Mouse (Mus musculus) midbrain, embryonic 12.5 days (tissue): ENCODE measurements around the gene Sf1. TPM values are rescaled to one million over a fixed set of nuclear protein-coding genes. Genes with fewer than 3 reads are reported as not detected.
A peak's percentile ranks its signal among the peaks of the same experiment; 100 is the strongest.

Source experiments
- ATAC-seq: fragments of 200-750 bp; cut with Nextera tagmentation; 2 replicates; pipeline ENCODE4 v1.8.0; 2017; ENCODE audit warnings: low read depth, moderate TSS enrichment, moderate library complexity; ENCODE audit not compliant: low FRiP score
- H3K27ac ChIP-seq: fragments of 300-500 bp; sonication (generic); replicated peaks from 2 replicates; pipeline ENCODE4 v1.5.1; 2016; ENCODE audit warnings: mild to moderate bottlenecking
- H3K27me3 ChIP-seq: fragments of 300-500 bp; sonication (generic); 2 replicates; pipeline ENCODE4 v1.6.1; 2016; ENCODE audit warnings: mild to moderate bottlenecking
- H3K36me3 ChIP-seq: fragments of 300-500 bp; sonication (generic); 2 replicates; pipeline ENCODE4 v1.6.1; 2016
- H3K4me1 ChIP-seq: fragments of 300-500 bp; sonication (generic); 2 replicates; pipeline ENCODE4 v1.6.1; 2016
- H3K4me2 ChIP-seq: fragments of 300-500 bp; sonication (generic); replicated peaks from 2 replicates; pipeline ENCODE4 v1.6.1; 2016; ENCODE audit warnings: mild to moderate bottlenecking, moderate library complexity
- H3K4me3 ChIP-seq: fragments of 300-500 bp; sonication (generic); 2 replicates; pipeline ENCODE4 v1.5.1; 2016; ENCODE audit warnings: mild to moderate bottlenecking
- H3K9ac ChIP-seq: fragments of 300-500 bp; sonication (generic); replicated peaks from 2 replicates; pipeline ENCODE4 v1.6.1; 2016; ENCODE audit warnings: mild to moderate bottlenecking, moderate library complexity
- H3K9me3 ChIP-seq: fragments of 300-500 bp; sonication (generic); 2 replicates; pipeline ENCODE4 v1.6.1; 2016; ENCODE audit warnings: mild to moderate bottlenecking
- WGBS: fragments of 180-500 bp; shearing (Covaris S2); methylation state at CpG from one replicate; pipeline ENCODE4 v1.1.7; 2016; 5-methylcytosine and 5-hydroxymethylcytosine counted together
- polyA plus RNA-seq: library from polyadenylated mRNA; unstranded; fragments of >200 nt; fragmentation: Nextera tagmentation; extraction: Ambion mirVana; gene quantifications from 2 replicates; pipeline ENCODE4 v1.2.1, GENCODE M21; 2016

Gene Sf1
- polyA plus RNA-seq, 1 experiment from 2014 or later = 193 TPM

- ATAC-seq = no peak
- H3K27me3 ChIP-seq = no peaks in the 10 kb centered on the region; the same call in 1 of the 2 replicates
- no peak overlapping the region for H3K4me2 ChIP-seq
- 90% methylated on average over 19 of the region's 19 CpGs for WGBS
- no peaks in the 10 kb centered on the region for H3K9me3 ChIP-seq
- peaks cover 16% of the 10 kb centered on the region for H3K4me1 ChIP-seq
- no peak overlapping the region for H3K27ac ChIP-seq
- H3K36me3 ChIP-seq = peaks cover 70% of the 10 kb centered on the region
- no peak overlapping the region for H3K9ac ChIP-seq
- H3K4me3 ChIP-seq = no peak overlapping the region
These were observed 20.2 kb upstream of the Sf1 start for GRCm38 (mm10) chr19:6343066-6343925.

GRCm38 (mm10) chr19:6343996-6344395 lies 19.5 kb upstream of the Sf1 start:
- no peaks in the 10 kb centered on the region; the same call in 1 of the 2 replicates for H3K27me3 ChIP-seq
- no peaks in the 10 kb centered on the region for H3K9me3 ChIP-seq
- peaks cover 66% of the 10 kb centered on the region for H3K36me3 ChIP-seq
- 86% methylated on average over 5 of the region's 5 CpGs for WGBS
- no peak overlapping the region for H3K9ac ChIP-seq
- ATAC-seq = no peak
- no peak overlapping the region for H3K27ac ChIP-seq
- no peak overlapping the region for H3K4me2 ChIP-seq
- H3K4me3 ChIP-seq = no peak overlapping the region
- peaks cover 16% of the 10 kb centered on the region for H3K4me1 ChIP-seq

- peaks cover 5% of the 10 kb centered on the region for H3K4me1 ChIP-seq
- H3K4me2 ChIP-seq = no peak overlapping the region
- WGBS = 96% methylated on average over 5 of the region's 5 CpGs
- H3K27me3 ChIP-seq = no peaks in the 10 kb centered on the region
- no peak overlapping the region for H3K4me3 ChIP-seq
- H3K36me3 ChIP-seq = peaks cover 52% of the 10 kb centered on the region
- H3K9me3 ChIP-seq = no peaks in the 10 kb centered on the region
- H3K27ac ChIP-seq = no peak overlapping the region
- ATAC-seq = no peak
- H3K9ac ChIP-seq = no peak overlapping the region
These were observed 17.5 kb upstream of the Sf1 start for GRCm38 (mm10) chr19:6346023-6346422.

- 90% methylated on average over 10 of the region's 10 CpGs for WGBS
- no peak overlapping the region for H3K27ac ChIP-seq
- no peaks in the 10 kb centered on the region for H3K27me3 ChIP-seq
- H3K36me3 ChIP-seq = peaks cover 52% of the 10 kb centered on the region
- ATAC-seq = no peak
- no peak overlapping the region for H3K4me2 ChIP-seq
- no peak overlapping the region for H3K9ac ChIP-seq
- H3K4me3 ChIP-seq = no peak overlapping the region
- peaks cover under 1% of the 10 kb centered on the region for H3K4me1 ChIP-seq
- H3K9me3 ChIP-seq = no peaks in the 10 kb centered on the region
These were observed 16.8 kb upstream of the Sf1 start for GRCm38 (mm10) chr19:6346661-6347060.

GRCm38 (mm10) chr19:6347615-6348014 lies 15.9 kb upstream of the Sf1 start:
- no peak for ATAC-seq
- no peaks in the 10 kb centered on the region for H3K27me3 ChIP-seq
- H3K4me3 ChIP-seq = no peak overlapping the region
- H3K9me3 ChIP-seq = no peaks in the 10 kb centered on the region
- H3K27ac ChIP-seq = no peak overlapping the region
- WGBS = 95% methylated on average over 4 of the region's 4 CpGs
- peaks cover 47% of the 10 kb centered on the region for H3K36me3 ChIP-seq
- no peak overlapping the region for H3K9ac ChIP-seq
- no peak overlapping the region for H3K4me2 ChIP-seq
- no peaks in the 10 kb centered on the region; the same call in 1 of the 2 replicates for H3K4me1 ChIP-seq

- Histone ChIP-seq H3K4me2 (no peak overlapping the region), H3K4me3 (no peak overlapping the region), H3K4me1 (no peaks in the 10 kb centered on the region), H3K27me3 (no peaks in the 10 kb centered on the region), H3K27ac (peak overlapping the region; percentile 1; the same call in 1 of the 2 replicates), H3K36me3 (peaks cover 42% of the 10 kb centered on the region), H3K9me3 (no peaks in the 10 kb centered on the region), H3K9ac (no peak overlapping the region)
- WGBS = 74% methylated on average over 9 of the region's 9 CpGs
- ATAC-seq = no peak
These were observed 14.8 kb upstream of the Sf1 start for GRCm38 (mm10) chr19:6348717-6349116.

GRCm38 (mm10) chr19:6349215-6349983 lies 14.1 kb upstream of the Sf1 start:
- Histone ChIP-seq H3K36me3 (peaks cover 49% of the 10 kb centered on the region), H3K4me1 (no peaks in the 10 kb centered on the region), H3K27me3 (no peaks in the 10 kb centered on the region), H3K4me2 (no peak overlapping the region), H3K4me3 (no peak overlapping the region), H3K27ac (no peak overlapping the region; the same call in 1 of the 2 replicates), H3K9me3 (no peaks in the 10 kb centered on the region), H3K9ac (no peak overlapping the region)
- 52% methylated on average over 14 of the region's 14 CpGs for WGBS
- no peak for ATAC-seq

- no peaks in the 10 kb centered on the region for H3K9me3 ChIP-seq
- peaks cover 37% of the 10 kb centered on the region for H3K36me3 ChIP-seq
- H3K4me1 ChIP-seq = no peaks in the 10 kb centered on the region
- H3K4me2 ChIP-seq = no peak overlapping the region
- no peak for ATAC-seq
- no peak overlapping the region for H3K9ac ChIP-seq
- H3K27me3 ChIP-seq = no peaks in the 10 kb centered on the region
- WGBS = 72% methylated on average over 14 of the region's 14 CpGs
- H3K27ac ChIP-seq = no peak overlapping the region
- no peak overlapping the region for H3K4me3 ChIP-seq
These were observed 11.9 kb upstream of the Sf1 start for GRCm38 (mm10) chr19:6351431-6352106.

- no peak for ATAC-seq
- H3K27ac ChIP-seq = no peak overlapping the region
- H3K4me3 ChIP-seq = no peak overlapping the region
- no peak overlapping the region for H3K4me2 ChIP-seq
- 91% methylated on average over 2 of the region's 2 CpGs for WGBS
- H3K9me3 ChIP-seq = no peaks in the 10 kb centered on the region
- no peaks in the 10 kb centered on the region for H3K4me1 ChIP-seq
- peaks cover 32% of the 10 kb centered on the region for H3K36me3 ChIP-seq
- no peaks in the 10 kb centered on the region for H3K27me3 ChIP-seq
- H3K9ac ChIP-seq = no peak overlapping the region
These were observed 11.4 kb upstream of the Sf1 start for GRCm38 (mm10) chr19:6352107-6352505.

GRCm38 (mm10) chr19:6354030-6354429 lies 9.5 kb upstream of the Sf1 start:
- no peaks in the 10 kb centered on the region for H3K4me1 ChIP-seq
- H3K4me3 ChIP-seq = no peak overlapping the region
- peaks cover 17% of the 10 kb centered on the region; the same call in 1 of the 2 replicates for H3K36me3 ChIP-seq
- H3K27ac ChIP-seq = 0 out of 2 replicates have a peak overlapping the region, but pooled peaks have one; percentile 3
- no peaks in the 10 kb centered on the region for H3K27me3 ChIP-seq
- no peak overlapping the region for H3K9ac ChIP-seq
- ATAC-seq = no peak
- H3K9me3 ChIP-seq = no peaks in the 10 kb centered on the region
- no peak overlapping the region for H3K4me2 ChIP-seq
- WGBS = 83% methylated on average over 7 of the region's 7 CpGs

GRCm38 (mm10) chr19:6361291-6361690 lies 2.2 kb upstream of the Sf1 start:
- Histone ChIP-seq H3K9me3 (no peaks in the 10 kb centered on the region), H3K4me2 (no peak overlapping the region), H3K9ac (no peak overlapping the region), H3K4me3 (no peak overlapping the region), H3K27ac (no peak overlapping the region), H3K27me3 (no peaks in the 10 kb centered on the region), H3K4me1 (peaks cover 24% of the 10 kb centered on the region), H3K36me3 (peaks cover 13% of the 10 kb centered on the region)
- ATAC-seq = no peak
- WGBS = 85% methylated on average over 3 of the region's 3 CpGs

GRCm38 (mm10) chr19:6363091-6363410 lies 439 bp upstream of the Sf1 start:
- peak; percentile 5; the same call in 1 of the 2 replicates for ATAC-seq
- no peaks in the 10 kb centered on the region for H3K27me3 ChIP-seq
- H3K4me1 ChIP-seq = peaks cover 30% of the 10 kb centered on the region
- H3K9ac ChIP-seq = peak overlapping the region; percentile 50
- peak overlapping the region; percentile 89 for H3K4me2 ChIP-seq
- peak overlapping the region; percentile 99 for H3K27ac ChIP-seq
- H3K36me3 ChIP-seq = peaks cover 31% of the 10 kb centered on the region
- under 1% methylated on average over 11 of the region's 11 CpGs for WGBS
- no peaks in the 10 kb centered on the region for H3K9me3 ChIP-seq
- H3K4me3 ChIP-seq = peak overlapping the region; percentile 100
